Mouse (Mus musculus) MEL (cell line): Measurements from ENCODE around the gene Nme9.

ENCODE experiments used
- BHLHE40 ChIP-seq: IDR thresholded peaks from 2 replicates; pipeline ENCODE4 v1.6.1; 2012; ENCODE audit warnings: low read depth, mild to moderate bottlenecking, inconsistent platforms, low read length, improper control_type of control experiment, borderline replicate concordance
- CTCF ChIP-seq, 3 experiments: IDR thresholded peaks in 2 of 3; conservative IDR thresholded peaks in 1 of 3; 2 replicates each; pipeline ENCODE4 v1.5.1; 2011 to 2012; ENCODE audit warnings: low read length in 3 of 3, low read depth in 2 of 3, mild to moderate bottlenecking in 2 of 3, improper control_type of control experiment in 1 of 3, inconsistent platforms in 1 of 3, mixed read lengths in 1 of 3, moderate library complexity in 1 of 3; ENCODE audit not compliant: control insufficient read depth in 1 of 3, insufficient read depth in 1 of 3, poor library complexity in 1 of 3, severe bottlenecking in 1 of 3
- HCFC1 ChIP-seq: IDR thresholded peaks from 2 replicates; pipeline ENCODE4 v1.6.1; 2012; ENCODE audit warnings: low read depth, mild to moderate bottlenecking, inconsistent platforms, low read length, improper control_type of control experiment, moderate library complexity
- KAT2A ChIP-seq: conservative IDR thresholded peaks from 2 replicates; pipeline ENCODE4 v1.6.1; 2012; ENCODE audit warnings: low read depth, low read length, improper control_type of control experiment, inconsistent platforms
- SIN3A ChIP-seq: IDR thresholded peaks from 2 replicates; pipeline ENCODE4 v1.6.1; 2012; ENCODE audit warnings: low read length, improper control_type of control experiment, inconsistent platforms
- TAL1 ChIP-seq: IDR thresholded peaks from 2 replicates; pipeline ENCODE4 v1.6.1; 2012; ENCODE audit warnings: mild to moderate bottlenecking, inconsistent platforms, low read length, moderate library complexity, mixed read lengths
- USF1 ChIP-seq: IDR thresholded peaks from 2 replicates; pipeline ENCODE4 v1.6.1; 2014; ENCODE audit warnings: low read depth, mild to moderate bottlenecking, inconsistent platforms, low read length, improper control_type of control experiment, moderate library complexity

DNA sequence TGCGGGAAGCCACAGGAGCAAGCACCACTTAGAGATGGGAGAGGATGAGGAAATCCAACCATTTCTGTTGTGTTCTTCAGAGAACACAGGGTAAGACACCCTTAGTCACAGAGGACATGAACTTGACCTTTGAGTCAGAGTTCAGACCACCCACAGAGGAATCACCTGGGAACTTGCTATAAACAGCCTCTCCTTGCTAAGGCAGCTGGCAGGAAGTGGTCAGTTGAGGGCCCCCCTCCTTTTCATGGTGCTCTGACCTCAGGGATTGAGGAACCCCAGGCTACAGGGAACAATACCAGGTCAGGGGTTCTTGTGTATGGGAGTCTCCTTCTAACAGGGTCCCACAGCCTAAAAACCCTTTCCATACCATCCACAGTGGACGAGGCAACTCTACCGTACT lies 34.5 kb upstream of the Nme9 start:
- TF ChIP-seq TAL1 (no peak), HCFC1 (no peak), BHLHE40 (no peak), CTCF (IDR thresholded peaks at IDR 0.05 in 2 of 3, conservative IDR thresholded peaks at IDR 0.05 in 1 of 3; ENCODE audit: control insufficient read depth in 1 of 3, insufficient read depth in 1 of 3, low read depth in 2 of 3, low read length in 3 of 3, poor library complexity in 1 of 3, severe bottlenecking in 1 of 3) (no peak), USF1 (no peak), SIN3A (no peak), KAT2A (no peak)
